Mouse (Mus musculus) testis, adult 2 months (tissue): ENCODE measurements around the gene Rerg. TPM values are rescaled to one million over a fixed set of nuclear protein-coding genes. Genes with fewer than 3 reads are reported as not detected.
A peak's percentile ranks its signal among the peaks of the same experiment; 100 is the strongest.

Source experiments
- H3K27ac ChIP-seq: fragments of 200-500 bp; 2 replicates; pipeline ENCODE4 v1.5.1; 2012; ENCODE audit warnings: low read depth, low read length; ENCODE audit not compliant: control insufficient read depth, insufficient read depth
- H3K27me3 ChIP-seq: fragments of 200-500 bp; 2 replicates; pipeline ENCODE4 v1.6.1; 2012; ENCODE audit warnings: mild to moderate bottlenecking, low read length, moderate library complexity; ENCODE audit not compliant: control insufficient read depth, insufficient read depth
- H3K36me3 ChIP-seq: fragments of 200-500 bp; 2 replicates; pipeline ENCODE4 v1.6.1; 2012; ENCODE audit warnings: mild to moderate bottlenecking, low read length; ENCODE audit not compliant: control insufficient read depth, insufficient read depth
- H3K4me1 ChIP-seq: fragments of 200-500 bp; 2 replicates; pipeline ENCODE4 v1.6.1; 2012; ENCODE audit warnings: low read length; ENCODE audit not compliant: control insufficient read depth, insufficient read depth
- H3K4me3 ChIP-seq: fragments of 200-500 bp; 2 replicates; pipeline ENCODE4 v1.5.1; 2012; ENCODE audit warnings: low read depth, mild to moderate bottlenecking, low read length, moderate library complexity, mixed read lengths; ENCODE audit not compliant: control insufficient read depth
- CTCF ChIP-seq: fragments of 200-500 bp; IDR thresholded peaks from 2 replicates; pipeline ENCODE4 v1.5.1; 2012; ENCODE audit warnings: low read depth, mild to moderate bottlenecking, inconsistent platforms, low read length, moderate library complexity; ENCODE audit not compliant: control insufficient read depth, insufficient read depth, insufficient replicate concordance
- POLR2A ChIP-seq: fragments of 200-500 bp; IDR thresholded peaks from 2 replicates; pipeline ENCODE4 v1.6.1; 2012; ENCODE audit warnings: low read depth, mild to moderate bottlenecking, inconsistent platforms, low read length, moderate library complexity; ENCODE audit not compliant: control insufficient read depth
- polyA plus RNA-seq: library from polyadenylated mRNA; depleted of rRNA; stranded (reverse); fragments of >200 nt; gene quantifications from 2 replicates; pipeline ENCODE4 v1.2.3, GENCODE M21; 2012

The Rerg gene
- polyA plus RNA-seq, 1 experiment, result 2.8 TPM

DNA sequence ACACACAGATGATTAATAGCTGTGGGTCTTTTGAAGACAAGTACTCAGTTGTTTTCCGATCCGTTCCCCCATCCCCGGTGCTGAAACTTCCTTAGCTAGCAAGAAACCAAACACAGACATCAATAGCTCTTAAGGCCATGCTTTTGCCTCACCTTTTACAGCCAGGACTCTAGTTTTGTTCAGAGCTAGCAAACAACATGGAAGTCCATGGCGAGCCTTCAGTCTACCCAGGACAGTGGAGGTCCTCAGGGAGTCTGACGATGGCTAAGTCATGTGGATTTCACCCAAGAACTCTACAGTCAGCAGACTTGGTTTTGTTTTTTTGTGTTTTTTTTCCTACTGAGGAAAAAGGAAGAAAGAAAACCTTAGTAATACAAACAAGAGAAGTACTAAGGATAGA is 43.4 kb downstream of the Rerg start:
- TF ChIP-seq POLR2A, result no peak
- TF ChIP-seq CTCF, result no peak
- Histone ChIP-seq H3K27ac (no peak overlapping the region), H3K4me3 (no peak overlapping the region), H3K27me3 (no peaks in the 10 kb centered on the region), H3K36me3 (no peaks in the 10 kb centered on the region), H3K4me1 (no peaks in the 10 kb centered on the region)

DNA sequence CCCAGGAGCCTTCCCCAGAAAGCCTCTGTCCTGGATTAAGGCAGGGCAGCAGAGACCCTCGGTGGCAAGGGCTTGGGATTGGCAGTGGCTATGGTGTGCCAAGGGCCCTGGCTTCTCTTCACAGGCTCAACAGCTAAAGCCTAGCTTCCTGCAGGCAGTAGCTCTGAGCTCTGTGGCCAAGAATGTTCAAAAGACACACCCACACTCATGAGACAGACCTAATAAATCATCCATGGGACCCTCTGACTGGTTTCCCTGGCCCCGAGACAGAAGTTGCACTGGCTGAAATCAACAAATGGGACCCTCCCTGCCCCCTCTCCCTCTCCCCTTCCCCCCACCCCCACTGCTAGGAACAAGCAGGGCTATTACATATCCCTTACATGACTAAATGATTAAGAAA is 44.1 kb downstream of the Rerg start:
- Histone ChIP-seq H3K4me3 (no peak overlapping the region), H3K4me1 (no peaks in the 10 kb centered on the region), H3K27ac (no peak overlapping the region), H3K27me3 (no peaks in the 10 kb centered on the region), H3K36me3 (no peaks in the 10 kb centered on the region)
- TF ChIP-seq CTCF, result no peak
- no peak for TF ChIP-seq POLR2A

DNA sequence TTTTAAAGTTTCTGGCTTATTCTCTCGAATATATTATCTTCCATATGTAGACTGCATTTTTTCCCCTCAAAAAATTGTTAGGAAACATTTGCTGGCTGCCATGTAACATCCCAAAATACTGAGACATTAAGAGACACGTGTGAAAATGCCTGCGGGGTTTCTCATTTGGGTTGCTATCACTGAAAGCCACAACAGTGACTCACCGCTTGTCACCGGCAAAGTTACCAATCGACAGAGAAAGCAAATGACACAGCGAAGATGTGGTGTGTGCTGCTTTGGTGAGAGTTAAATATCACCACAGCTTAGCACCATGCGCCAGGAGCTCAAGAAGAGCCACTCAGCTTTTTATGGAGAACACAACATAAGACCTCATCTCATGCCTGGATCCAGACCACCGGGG is 44.9 kb downstream of the Rerg start:
- Histone ChIP-seq H3K27ac (no peak overlapping the region), H3K36me3 (no peaks in the 10 kb centered on the region), H3K4me1 (no peaks in the 10 kb centered on the region), H3K27me3 (no peaks in the 10 kb centered on the region), H3K4me3 (no peak overlapping the region)
- TF ChIP-seq CTCF (no peak), POLR2A (no peak)

DNA sequence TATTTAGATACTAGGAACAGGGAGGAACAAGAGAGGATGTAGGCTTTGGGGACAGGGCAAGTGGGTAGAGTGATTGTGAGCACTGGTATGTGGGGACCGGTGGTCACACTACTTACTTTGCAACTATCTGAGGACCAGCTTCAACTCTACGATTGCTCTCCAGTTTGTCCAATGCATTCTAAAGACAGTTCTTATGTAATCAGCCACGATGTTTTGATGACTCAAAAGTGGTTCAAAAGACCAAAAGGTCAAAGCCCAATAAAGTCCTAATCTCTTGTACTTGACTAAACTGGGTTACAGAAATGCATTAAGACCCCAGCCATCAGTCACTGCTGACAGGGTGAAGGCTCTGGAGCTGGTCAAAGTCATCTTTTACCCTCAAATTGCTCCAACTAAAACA is 45.3 kb downstream of the Rerg start:
- Histone ChIP-seq H3K4me3 (no peak overlapping the region), H3K4me1 (no peaks in the 10 kb centered on the region), H3K27ac (no peak overlapping the region), H3K36me3 (no peaks in the 10 kb centered on the region), H3K27me3 (no peaks in the 10 kb centered on the region)
- no peak for TF ChIP-seq POLR2A
- TF ChIP-seq CTCF, result no peak

DNA sequence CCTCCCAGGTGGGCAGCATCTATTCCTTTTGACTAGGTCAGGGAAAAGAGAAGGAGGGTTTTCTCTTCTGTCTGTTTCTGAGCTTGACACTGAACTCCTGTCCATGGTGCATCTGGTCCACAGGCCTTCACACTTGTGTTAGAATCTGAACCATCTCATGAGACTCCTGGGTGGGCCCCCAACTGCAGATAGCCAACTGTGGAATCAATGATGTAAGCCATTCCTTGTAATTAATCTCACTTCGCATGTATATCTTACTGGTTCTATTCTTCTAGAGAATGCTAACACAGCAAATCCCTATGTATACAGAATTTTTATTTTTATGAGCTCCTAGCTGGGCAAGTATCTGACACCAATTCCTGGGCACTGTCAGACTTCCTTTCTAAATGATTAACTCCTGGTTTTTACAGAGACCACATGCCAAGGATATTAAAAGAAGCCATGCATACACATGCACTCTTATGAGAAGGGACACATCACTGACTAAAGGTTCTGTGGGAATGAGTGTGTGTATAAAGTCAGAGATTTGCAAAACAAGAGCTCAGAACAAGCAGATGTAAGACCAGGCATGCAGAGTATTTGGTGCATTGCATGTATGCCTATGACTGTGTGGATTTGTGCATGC is 53.3 kb downstream of the Rerg start:
- no peaks in the 10 kb centered on the region for H3K27me3 ChIP-seq
- H3K4me1 ChIP-seq, result no peaks in the 10 kb centered on the region
- H3K27ac ChIP-seq, result no peak overlapping the region
- H3K36me3 ChIP-seq, result no peaks in the 10 kb centered on the region
- no peak for TF ChIP-seq CTCF
- TF ChIP-seq POLR2A, result no peak
- H3K4me3 ChIP-seq, result no peak overlapping the region

DNA sequence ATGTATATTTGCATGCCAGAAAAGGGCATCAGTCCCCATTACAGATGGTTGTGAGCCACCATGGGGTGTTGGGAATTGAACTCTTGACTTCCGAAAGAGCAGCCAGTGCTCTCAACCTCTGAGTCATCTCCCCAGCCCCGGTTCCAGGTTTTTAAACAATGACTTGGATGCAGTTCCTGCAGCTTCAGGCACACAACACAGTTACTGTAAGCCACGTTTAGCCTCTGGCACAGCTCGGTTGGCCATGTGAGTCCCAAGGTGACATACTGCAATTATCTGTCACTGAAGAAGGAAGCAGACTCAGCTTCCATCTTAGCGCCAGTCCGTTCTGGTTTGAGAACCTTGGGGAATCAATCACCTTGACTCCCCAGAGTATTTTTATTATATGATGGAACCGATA is 55.4 kb downstream of the Rerg start:
- no peaks in the 10 kb centered on the region for H3K36me3 ChIP-seq
- no peaks in the 10 kb centered on the region for H3K4me1 ChIP-seq
- H3K4me3 ChIP-seq, result no peak overlapping the region
- no peak for TF ChIP-seq POLR2A
- TF ChIP-seq CTCF, result no peak
- no peaks in the 10 kb centered on the region for H3K27me3 ChIP-seq
- H3K27ac ChIP-seq, result no peak overlapping the region

DNA sequence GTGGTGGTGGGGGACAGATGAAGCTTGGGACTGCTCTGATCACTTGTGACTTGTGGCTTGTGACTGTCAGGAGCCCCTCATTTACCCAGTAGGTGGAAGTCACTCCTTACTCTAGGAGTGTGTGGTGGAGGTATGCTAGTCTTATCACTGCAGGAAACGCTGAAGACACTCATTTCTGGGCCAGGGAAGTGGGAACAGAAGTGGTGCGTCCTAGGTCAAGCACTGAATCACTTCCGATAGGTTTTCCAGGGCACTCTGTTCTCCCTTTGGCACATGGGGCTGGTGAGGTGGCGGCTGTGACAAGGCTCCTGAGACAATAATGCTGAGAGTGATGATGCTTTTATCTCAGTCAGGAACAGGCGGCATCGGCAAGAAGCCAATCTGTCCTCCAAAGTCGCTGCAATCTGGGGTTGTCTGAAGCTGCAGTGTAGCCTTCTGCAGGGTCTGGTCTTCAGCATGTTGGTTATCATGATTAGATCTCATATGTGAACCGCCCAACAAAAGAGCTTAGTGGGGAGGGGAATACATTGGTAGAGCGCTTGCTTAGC is 59.0 kb downstream of the Rerg start:
- Histone ChIP-seq H3K4me1 (no peaks in the 10 kb centered on the region), H3K36me3 (no peaks in the 10 kb centered on the region), H3K27ac (peak overlapping the region; percentile 6; the same call in 1 of the 2 replicates), H3K4me3 (no peak overlapping the region), H3K27me3 (no peaks in the 10 kb centered on the region)
- no peak for TF ChIP-seq POLR2A
- no peak for TF ChIP-seq CTCF

DNA sequence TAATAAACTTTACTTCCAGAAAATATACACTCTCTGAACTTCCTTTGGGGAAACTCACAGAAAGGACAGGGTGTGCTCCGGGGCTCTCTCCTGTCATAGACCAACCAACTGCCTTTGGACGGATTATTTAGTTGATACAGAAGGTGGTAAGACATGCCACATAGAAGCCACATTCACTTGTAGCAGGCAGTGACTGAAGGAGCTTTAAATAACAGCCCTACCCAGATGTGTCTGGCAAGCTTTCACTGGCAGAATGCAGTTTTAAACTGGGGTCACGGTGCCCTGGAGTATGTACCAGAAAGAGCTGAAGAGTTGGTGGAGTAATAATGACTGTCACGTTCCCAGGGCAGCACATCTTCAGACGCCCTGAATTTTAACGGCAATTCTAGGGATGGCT is 59.5 kb downstream of the Rerg start:
- Histone ChIP-seq H3K27ac (peak overlapping the region; percentile 6; the same call in 1 of the 2 replicates), H3K4me3 (no peak overlapping the region), H3K4me1 (no peaks in the 10 kb centered on the region), H3K27me3 (no peaks in the 10 kb centered on the region), H3K36me3 (no peaks in the 10 kb centered on the region)
- TF ChIP-seq CTCF, result no peak
- no peak for TF ChIP-seq POLR2A
